Mouse (Mus musculus) layer of hippocampus, adult 2 months (tissue): ENCODE measurements at regions not wholly inside any gene's neighbourhood (a gene's known extent, or its start where the extent isn't known, plus 50 kb on each side); places are given as distances from the start of the nearest gene placed in this dataset.
A peak's percentile ranks its signal among the peaks of the same experiment; 100 is the strongest.

Experiments used
- DNase-seq, 2 experiments: peaks; one replicate each; pipeline ENCODE4 v3.0.0; 2022; ENCODE audit warnings: low spot score in 2 of 2
- H3K27ac ChIP-seq: fragments of 200-600 bp; 2 replicates; pipeline ENCODE4 v1.8.1; 2022
- H3K4me3 ChIP-seq: fragments of 200-600 bp; 2 replicates; pipeline ENCODE4 v1.8.1; 2022; ENCODE audit warnings: mild to moderate bottlenecking
- CTCF ChIP-seq: fragments of 200-600 bp; conservative IDR thresholded peaks from 2 replicates; pipeline ENCODE4 v1.8.1; 2022; ENCODE audit warnings: antibody characterized with exemption, mild to moderate bottlenecking, moderate library complexity

DNA sequence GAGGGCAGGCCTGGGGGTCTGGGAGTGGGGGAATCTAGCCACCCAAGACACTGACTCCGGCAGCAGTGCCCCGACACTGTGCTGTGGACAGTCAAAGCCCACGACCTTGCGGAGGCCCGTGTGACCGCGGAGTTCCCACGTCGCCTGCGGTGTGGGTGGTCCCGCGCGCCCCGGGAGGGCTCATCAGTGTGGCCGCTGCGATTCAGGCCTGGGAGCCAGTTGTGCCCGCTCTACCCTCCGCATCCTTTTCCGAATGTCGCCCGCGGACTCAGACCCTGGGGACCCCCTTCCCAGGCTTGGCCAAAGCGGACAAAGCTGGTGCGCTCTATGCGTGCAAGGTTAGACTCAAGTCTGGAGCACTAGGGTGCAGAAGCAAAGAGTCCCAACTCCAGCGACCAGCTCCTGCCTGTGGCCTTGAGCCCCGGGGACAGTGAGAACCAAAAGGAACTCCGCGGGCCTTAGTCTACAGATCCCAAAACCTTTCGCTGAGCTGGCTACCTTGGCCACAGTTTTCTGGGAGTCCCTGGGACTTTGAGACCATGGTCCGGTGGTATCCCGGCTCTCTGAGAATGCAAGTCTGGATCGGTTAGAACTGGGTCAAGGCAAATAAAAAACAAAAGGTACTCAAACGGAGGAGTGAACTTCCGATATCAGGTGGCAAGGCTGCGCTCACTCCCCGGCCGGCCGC lies 90.1 kb upstream of the Dio3 start:
- TF ChIP-seq CTCF = no peak
- no peak overlapping the region for H3K4me3 ChIP-seq
- DNase-seq = no peak
- H3K27ac ChIP-seq = no peak overlapping the region

DNA sequence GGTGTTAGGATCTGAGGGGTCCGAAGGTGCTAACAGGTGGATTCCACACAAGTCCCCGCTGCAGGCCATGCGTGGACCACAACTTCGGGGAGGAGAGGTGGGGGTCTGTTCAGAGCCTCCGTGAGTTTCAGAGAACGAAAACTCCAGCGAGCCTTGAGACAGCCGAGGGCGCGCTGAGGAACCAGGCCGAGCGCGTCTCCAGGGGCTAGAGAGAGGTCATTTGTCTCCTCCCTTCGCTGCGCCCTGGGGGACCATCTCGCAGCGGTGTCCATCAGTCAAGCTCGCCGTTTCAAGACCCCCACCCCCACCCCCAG lies 89.6 kb upstream of the Dio3 start:
- H3K27ac ChIP-seq = no peak overlapping the region
- H3K4me3 ChIP-seq = no peak overlapping the region
- no peak for TF ChIP-seq CTCF
- DNase-seq = no peak

DNA sequence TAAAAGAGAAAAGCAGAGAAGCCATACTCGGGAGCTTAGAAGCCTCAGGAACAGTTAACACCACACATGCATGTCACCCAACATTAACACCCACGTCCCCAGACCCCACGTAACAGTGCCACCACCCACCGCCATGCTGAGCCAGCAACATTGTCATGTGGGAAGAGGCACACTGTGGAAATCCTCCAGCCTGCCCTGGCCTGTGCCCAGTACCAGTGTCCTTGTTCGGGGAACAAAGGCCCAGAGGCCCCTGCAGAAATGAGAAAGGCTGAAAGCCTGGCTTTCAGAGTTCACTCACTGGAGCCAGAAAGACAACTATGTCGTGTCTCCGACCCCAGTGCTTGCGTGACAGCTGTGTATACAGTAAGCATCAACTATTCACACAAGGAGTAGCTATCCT lies 86.7 kb upstream of the Dio3 start:
- DNase-seq = no peak
- TF ChIP-seq CTCF = no peak
- Histone ChIP-seq H3K4me3 (no peak overlapping the region), H3K27ac (no peak overlapping the region)

GRCm38 (mm10) chr12:110197366-110197765 lies 81.5 kb upstream of the Dio3 start:
- Histone ChIP-seq H3K27ac (no peak overlapping the region), H3K4me3 (no peak overlapping the region)
- DNase-seq = no peak
- TF ChIP-seq CTCF = no peak

DNA sequence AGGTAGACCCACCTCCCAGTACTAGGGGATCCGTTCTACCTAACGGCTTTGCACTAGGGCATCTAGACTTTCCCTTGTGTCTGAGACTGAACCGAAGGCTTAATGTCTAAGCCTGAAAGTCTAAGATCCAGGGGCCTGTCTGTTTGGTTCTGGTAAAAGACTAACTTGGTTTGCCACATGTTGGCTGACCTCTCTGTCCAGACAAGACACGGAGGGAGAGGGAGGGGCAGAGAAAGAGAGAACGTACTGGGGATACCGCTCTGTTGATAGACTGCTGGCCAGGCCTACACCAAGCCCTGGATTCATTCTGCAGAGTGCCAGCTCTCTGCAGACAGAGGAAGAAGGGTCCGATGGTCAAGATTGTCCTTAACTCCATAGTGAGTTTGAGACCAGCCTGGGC lies 78.4 kb upstream of the Dio3 start:
- no peak overlapping the region for H3K4me3 ChIP-seq
- TF ChIP-seq CTCF = no peak

DNA sequence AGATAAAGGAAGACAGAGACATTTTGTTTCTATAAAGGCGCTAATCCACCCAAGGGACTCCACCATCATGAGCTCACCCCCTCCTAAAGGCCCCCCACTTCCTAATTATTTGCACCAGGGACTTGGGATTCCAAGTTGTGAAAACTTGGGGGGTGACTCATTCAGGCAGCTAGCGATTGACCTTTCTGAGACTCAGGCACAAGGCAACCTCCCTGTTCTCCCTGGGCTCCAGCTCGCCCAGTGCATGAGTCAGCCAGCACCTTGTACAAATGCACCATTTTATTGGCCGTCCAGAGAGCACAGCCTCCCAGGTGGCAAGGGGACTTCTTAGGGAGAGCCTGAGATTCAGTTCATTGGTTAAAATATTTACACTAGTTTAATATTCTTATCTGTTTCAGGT lies 78.0 kb upstream of the Dio3 start:
- Histone ChIP-seq H3K4me3 (no peak overlapping the region), H3K27ac (no peak overlapping the region)
- TF ChIP-seq CTCF = no peak
- DNase-seq = no peak

More for the DNA sequence above, 78.4 kb upstream of the Dio3 start:
- no peak overlapping the region for H3K27ac ChIP-seq
- no peak for DNase-seq

DNA sequence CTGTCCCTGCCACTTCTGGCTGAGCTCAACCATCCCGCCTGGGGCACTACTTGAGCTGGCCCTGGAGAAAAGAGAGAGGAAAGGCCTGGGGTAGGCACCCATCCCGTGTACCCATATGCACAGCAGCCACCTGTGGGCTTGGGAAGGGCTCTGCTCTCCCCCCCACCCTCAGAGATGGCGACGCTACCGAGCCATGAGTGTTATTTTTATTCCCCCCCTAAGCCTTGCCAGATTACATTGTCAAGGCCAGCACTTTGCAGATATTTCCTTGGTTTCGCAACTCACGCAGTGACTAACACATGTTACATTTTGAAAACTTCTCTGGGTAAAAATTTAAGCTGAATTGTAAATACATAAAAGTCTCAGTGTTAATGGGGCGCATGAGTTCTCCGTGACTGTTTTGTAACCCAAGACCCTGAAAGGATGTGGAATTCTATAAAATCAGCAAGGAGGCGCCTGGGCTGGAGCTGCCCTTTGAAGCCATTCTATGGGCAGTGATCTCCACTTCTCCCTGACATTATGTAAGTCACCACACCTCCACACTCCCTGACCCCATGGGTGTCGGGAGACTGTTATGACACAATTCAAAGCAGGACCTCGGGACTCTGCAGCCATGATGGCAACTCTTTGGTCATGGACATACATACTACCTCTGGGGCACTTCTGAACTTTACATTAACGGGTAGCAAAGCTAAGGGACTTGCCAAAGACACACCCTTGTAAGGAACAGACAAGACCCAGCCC lies 75.4 kb upstream of the Dio3 start:
- peak in 1 of 2 experiments; percentile 38 for DNase-seq
- TF ChIP-seq CTCF = no peak
- Histone ChIP-seq H3K27ac (peak overlapping the region; percentile 43), H3K4me3 (no peak overlapping the region)

DNA sequence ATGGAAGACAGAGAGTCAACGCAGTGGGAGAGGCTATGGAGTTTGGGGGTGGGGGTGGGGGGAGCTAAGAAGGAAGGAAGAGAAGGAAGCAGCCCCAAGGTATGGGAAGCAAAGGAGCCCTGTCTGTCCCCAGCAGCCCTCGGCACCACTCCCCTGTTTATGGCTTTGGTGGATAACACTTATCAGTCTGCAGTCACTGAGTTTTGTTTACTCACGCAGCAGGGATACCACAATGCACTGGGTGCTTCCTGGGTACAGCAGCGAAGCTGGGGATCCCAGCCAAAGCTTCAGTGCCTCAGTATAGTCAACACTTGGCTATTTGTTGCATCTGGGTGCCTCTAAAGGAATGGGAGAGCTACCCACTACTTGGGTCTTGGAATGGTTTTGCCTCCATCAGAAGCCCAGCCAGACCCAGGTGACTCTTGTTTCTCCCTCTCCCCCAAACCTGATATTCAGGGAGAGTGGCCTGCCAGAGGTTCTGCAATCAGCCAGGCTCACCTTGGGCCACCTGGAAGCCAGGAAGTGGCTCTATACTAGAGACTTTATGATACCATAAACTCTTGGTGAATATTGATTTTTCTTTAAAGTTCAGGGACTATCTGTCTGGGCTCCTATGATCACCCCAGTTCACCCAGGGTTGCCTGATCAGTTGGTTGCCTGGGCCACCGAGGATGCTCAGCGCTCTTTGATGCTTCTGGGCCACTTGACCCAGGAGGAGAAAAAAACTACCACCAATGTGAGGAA lies 74.5 kb upstream of the Dio3 start:
- no peak for DNase-seq
- no peak overlapping the region for H3K27ac ChIP-seq
- no peak for TF ChIP-seq CTCF
- H3K4me3 ChIP-seq = no peak overlapping the region

DNA sequence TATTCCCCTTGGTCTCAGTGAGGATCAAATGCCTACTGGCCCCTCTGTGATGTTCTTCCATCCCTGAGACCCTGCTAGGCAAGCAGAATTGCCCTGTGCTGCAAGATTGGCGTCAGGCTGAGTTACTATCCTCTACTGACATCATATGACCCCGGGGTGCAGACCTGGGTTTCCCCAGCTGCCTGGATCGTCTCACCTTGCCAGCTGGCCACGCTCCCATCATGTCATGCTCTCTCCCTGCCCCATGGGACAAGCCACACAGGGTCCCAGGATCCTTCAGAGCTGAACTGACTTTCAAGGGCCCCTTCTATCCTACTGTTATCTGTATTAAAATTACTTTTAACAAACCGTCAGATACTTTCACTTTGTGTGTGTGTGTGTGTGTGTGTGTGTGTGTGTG lies 72.6 kb upstream of the Dio3 start:
- Histone ChIP-seq H3K4me3 (no peak overlapping the region), H3K27ac (no peak overlapping the region)
- no peak for DNase-seq
- TF ChIP-seq CTCF = no peak

DNA sequence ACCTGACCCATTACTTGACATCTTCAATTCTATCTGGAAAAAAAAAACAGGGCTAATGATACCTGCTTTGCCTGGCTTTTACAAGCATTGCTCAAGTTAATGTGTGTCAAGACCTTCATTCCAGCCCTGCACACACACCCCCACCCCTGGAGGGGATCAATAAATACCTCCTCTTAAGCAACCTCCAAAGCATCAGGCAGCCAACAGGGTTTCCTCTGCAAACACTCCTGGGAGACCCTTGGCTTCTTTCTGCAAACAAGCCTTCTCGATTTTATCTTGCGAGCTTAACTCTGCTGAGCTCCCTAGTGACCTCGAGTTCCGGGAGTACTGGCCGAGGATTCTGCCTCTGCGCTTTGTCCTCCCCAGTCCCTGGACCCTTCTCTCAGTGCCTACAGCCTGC lies 72.1 kb upstream of the Dio3 start:
- TF ChIP-seq CTCF = no peak
- no peak overlapping the region for H3K4me3 ChIP-seq
- DNase-seq = no peak

DNA sequence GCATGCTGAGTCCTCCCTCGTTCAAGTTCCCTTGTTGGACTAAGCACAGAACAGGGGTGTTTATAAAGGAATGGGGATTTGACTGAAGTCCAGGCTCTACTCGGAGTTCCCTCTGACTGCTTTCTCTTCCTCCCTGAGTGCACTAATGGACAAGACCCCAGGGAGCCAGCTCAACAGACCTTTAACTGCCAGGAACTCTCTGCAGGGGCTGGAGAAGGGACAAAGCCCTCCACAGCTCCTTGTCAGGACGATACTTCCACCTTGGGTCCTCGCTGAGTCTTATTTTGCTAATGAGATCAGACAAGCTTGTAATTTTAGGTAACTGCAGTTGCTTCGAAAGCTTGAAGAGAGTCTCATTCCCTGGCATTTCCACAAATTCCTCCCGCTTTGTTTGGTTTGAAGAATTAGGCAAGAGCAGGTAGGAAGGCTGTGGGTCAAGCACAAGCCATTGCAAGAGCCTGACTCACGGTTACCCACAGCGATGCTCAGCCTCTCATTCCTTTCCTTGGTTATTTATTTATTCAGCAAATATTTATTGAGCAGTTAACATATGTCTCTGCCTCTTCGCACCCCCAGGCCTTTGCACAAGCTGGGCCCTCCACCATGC lies 71.5 kb upstream of the Dio3 start:
- DNase-seq = no peak
- no peak for TF ChIP-seq CTCF
- Histone ChIP-seq H3K27ac (no peak overlapping the region), H3K4me3 (no peak overlapping the region)

More for the DNA sequence above, 72.1 kb upstream of the Dio3 start:
- H3K27ac ChIP-seq = no peak overlapping the region

- no peak for TF ChIP-seq CTCF
- no peak for DNase-seq
- H3K27ac ChIP-seq = no peak overlapping the region
- no peak overlapping the region for H3K4me3 ChIP-seq
Observed at GRCm38 (mm10) chr12:110212716-110213115, 66.2 kb upstream of the Dio3 start.

DNA sequence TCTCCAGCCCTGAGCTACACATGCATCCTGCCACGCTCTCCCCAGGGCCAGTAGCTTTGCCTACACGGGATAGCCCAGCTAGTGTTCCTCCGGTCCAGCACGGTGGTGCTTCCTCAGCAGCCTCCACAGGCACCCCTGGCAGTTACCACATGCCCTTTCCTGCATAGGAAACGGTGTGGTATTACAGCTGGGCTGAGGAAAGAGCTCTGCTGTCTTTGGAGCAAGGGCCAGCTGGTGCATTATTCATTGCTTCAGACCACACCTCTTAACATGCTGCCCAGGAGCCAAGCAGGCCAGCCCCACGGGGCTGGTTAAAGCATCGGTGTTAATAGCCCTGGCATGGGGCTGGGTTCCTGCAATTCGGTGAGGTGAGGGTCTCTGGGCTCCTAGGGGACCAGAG lies 64.0 kb upstream of the Dio3 start:
- Histone ChIP-seq H3K4me3 (no peak overlapping the region), H3K27ac (no peak overlapping the region)
- DNase-seq = no peak
- TF ChIP-seq CTCF = no peak

DNA sequence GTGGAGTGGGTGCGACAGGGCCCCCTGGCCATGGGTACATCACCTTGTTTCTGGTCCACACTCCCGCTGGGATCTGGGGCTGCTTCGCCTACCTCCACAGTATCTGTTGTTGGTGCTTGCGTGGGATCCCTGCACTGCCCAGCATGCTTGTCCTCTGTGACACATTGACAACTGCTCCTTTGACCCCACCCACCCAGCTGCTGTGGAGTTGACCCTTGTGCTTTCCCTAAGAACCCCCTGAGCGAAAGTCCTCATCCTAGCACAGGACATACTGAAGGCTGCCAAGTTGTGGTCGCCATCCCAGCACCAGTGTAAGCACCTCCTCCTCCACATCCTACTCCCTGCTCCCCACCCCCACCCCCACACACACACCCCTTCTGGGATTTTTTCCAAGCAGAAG lies 63.6 kb upstream of the Dio3 start:
- no peak overlapping the region for H3K27ac ChIP-seq
- no peak for DNase-seq
- no peak for TF ChIP-seq CTCF
- no peak overlapping the region for H3K4me3 ChIP-seq
